Mouse (Mus musculus): ENCODE measurements at regions not wholly inside any gene's neighbourhood (a gene's known extent, or its start where the extent isn't known, plus 50 kb on each side); places are given as distances from the start of the nearest gene placed in this dataset.

DNA sequence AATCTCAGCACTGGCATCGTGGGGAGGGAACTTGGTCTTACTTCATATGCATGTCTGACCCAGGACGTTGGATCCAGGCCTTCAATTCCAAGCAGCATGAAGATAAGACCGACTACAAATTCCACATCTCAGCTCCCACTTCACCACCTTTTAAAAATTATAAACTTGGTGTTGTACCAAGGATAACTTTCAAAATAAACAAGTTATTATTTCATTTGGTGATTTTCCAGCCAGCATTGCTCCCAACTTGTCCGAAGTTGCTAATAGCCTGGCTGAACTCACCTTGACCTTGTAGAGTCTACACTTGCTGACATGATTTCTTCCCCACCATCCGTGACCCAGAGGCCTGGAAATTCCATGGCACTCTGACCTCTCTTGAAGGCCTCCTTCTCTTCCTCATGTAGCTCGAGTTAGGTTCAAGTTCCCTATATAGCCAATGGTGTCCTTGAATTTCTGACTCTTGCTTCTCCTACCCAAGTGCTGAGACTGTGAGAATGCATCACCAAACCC, 123.7 kb downstream of the Thbs2 start:
- no peak overlapping the region for H3K4me3 ChIP-seq
- 79% methylated on average over 6 of the region's 6 CpGs for WGBS
- no peaks in the 10 kb centered on the region for H3K9me3 ChIP-seq (replicated peaks)
- no peaks in the 10 kb centered on the region for H3K27me3 ChIP-seq
- H3K9ac ChIP-seq, result no peak overlapping the region
- no peaks in the 10 kb centered on the region for H3K4me1 ChIP-seq
- no peak overlapping the region for H3K4me2 ChIP-seq (replicated peaks)
- no peak for ATAC-seq (ENCODE audit: low FRiP score)
- H3K27ac ChIP-seq, result no peak overlapping the region
- no peaks in the 10 kb centered on the region for H3K36me3 ChIP-seq

GRCm38 (mm10) chr17:14562191-14562590, 131.8 kb downstream of the Thbs2 start:
- no peaks in the 10 kb centered on the region for H3K36me3 ChIP-seq
- no peak overlapping the region for H3K9ac ChIP-seq
- no peaks in the 10 kb centered on the region for H3K27me3 ChIP-seq
- H3K4me3 ChIP-seq, result no peak overlapping the region
- no peaks in the 10 kb centered on the region for H3K9me3 ChIP-seq (replicated peaks)
- no peak for ATAC-seq (ENCODE audit: low FRiP score)
- H3K4me2 ChIP-seq (replicated peaks), result no peak overlapping the region
- H3K27ac ChIP-seq, result no peak overlapping the region
- WGBS, result 91% methylated on average over 6 of the region's 6 CpGs
- H3K4me1 ChIP-seq, result no peaks in the 10 kb centered on the region

DNA sequence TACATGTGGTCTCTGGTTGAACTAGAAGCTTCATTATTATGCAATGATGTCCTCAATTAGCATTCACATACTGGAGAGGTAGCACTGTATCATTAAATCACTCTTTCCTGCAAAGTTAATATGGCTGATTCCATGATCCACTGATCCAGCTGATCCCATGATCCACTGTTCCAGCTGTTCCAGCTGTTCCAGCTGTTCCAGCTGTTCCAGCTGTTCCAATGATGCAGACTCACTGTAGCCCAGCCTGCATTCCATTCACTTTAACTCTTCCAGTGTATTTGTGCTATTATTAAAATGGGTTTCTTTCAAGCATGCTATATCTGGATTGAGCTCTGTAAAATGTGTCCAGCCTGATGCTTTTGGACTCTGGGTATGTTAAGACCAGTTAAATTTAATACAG, 136.8 kb downstream of the Thbs2 start:
- H3K4me1 ChIP-seq, result no peaks in the 10 kb centered on the region
- no peak overlapping the region for H3K27ac ChIP-seq
- no peaks in the 10 kb centered on the region for H3K36me3 ChIP-seq
- H3K9ac ChIP-seq, result no peak overlapping the region
- no peak overlapping the region for H3K4me3 ChIP-seq
- no peak overlapping the region for H3K4me2 ChIP-seq (replicated peaks)
- ATAC-seq (ENCODE audit: low FRiP score), result no peak
- H3K27me3 ChIP-seq, result no peaks in the 10 kb centered on the region
- H3K9me3 ChIP-seq (replicated peaks), result no peaks in the 10 kb centered on the region

DNA sequence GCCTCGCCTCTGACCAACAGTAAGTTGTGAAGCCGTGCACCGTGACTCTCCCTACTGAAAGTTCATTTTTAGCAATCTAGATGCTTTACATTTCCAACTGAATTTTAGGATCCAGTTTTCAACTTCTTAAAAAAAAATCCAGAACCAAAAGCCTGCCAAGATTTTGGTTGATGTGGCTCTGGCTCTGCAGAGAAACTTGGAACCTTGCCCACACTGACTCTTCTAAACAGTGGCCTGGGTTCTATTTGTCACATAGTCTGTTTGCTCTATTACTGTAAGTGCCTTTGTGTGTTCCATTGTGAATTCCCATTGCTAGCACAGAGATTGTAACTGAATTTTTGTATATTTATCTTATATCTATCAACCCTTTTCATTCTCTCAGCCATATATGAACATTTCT, 140.8 kb downstream of the Thbs2 start:
- H3K4me1 ChIP-seq, result no peaks in the 10 kb centered on the region
- H3K4me2 ChIP-seq (replicated peaks), result no peak overlapping the region
- ATAC-seq (ENCODE audit: low FRiP score), result no peak
- H3K27ac ChIP-seq, result no peak overlapping the region
- WGBS, result 55% methylated on average over 3 of the region's 3 CpGs
- H3K36me3 ChIP-seq, result no peaks in the 10 kb centered on the region
- no peak overlapping the region for H3K9ac ChIP-seq
- no peak overlapping the region for H3K4me3 ChIP-seq
- H3K9me3 ChIP-seq (replicated peaks), result no peaks in the 10 kb centered on the region
- H3K27me3 ChIP-seq, result no peaks in the 10 kb centered on the region

GRCm38 (mm10) chr17:14552081-14552480, 142.0 kb downstream of the Thbs2 start:
- WGBS, result 82% methylated on average over 4 of the region's 4 CpGs
- Histone ChIP-seq H3K27me3 (no peaks in the 10 kb centered on the region), H3K9me3 (replicated peaks) (peaks cover 8% of the 10 kb centered on the region; the same call in 1 of the 2 replicates), H3K4me3 (no peak overlapping the region), H3K4me2 (replicated peaks) (no peak overlapping the region), H3K27ac (no peak overlapping the region), H3K36me3 (no peaks in the 10 kb centered on the region), H3K4me1 (no peaks in the 10 kb centered on the region), H3K9ac (no peak overlapping the region)
- no peak for ATAC-seq (ENCODE audit: low FRiP score)

DNA sequence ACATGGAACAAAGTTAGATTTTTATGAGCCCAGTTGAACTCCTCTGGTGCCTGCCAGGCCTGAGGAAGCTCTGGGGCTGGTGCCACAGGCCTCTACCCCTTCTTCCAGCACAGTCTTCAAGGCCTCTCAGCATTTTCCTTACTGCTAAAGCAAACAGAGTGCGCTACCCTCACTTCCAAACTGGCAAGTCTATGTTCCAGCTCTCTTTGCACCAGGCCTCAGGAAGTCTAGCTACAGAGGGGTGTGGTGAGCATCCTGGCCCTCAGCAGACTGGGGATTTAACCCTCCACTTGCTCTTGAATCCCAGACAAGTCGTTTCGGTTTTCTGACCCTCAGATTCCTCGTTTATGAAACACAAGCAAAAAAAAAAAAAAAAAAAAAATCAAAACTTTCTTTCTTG, 142.4 kb downstream of the Thbs2 start:
- Histone ChIP-seq H3K9me3 (replicated peaks) (peaks cover 9% of the 10 kb centered on the region; the same call in 1 of the 2 replicates), H3K27me3 (no peaks in the 10 kb centered on the region), H3K4me3 (no peak overlapping the region), H3K4me2 (replicated peaks) (no peak overlapping the region), H3K36me3 (no peaks in the 10 kb centered on the region), H3K9ac (no peak overlapping the region), H3K27ac (no peak overlapping the region), H3K4me1 (no peaks in the 10 kb centered on the region)
- 76% methylated on average over 4 of the region's 4 CpGs for WGBS
- ATAC-seq (ENCODE audit: low FRiP score), result no peak

GRCm38 (mm10) chr17:14545822-14546473, 148.1 kb downstream of the Thbs2 start:
- 36% methylated on average over 16 of the region's 16 CpGs for WGBS
- H3K9me3 ChIP-seq (replicated peaks), result peaks cover 9% of the 10 kb centered on the region; the same call in 1 of the 2 replicates
- no peak overlapping the region for H3K27ac ChIP-seq
- no peak overlapping the region for H3K4me3 ChIP-seq
- peak overlapping the region; percentile 15; the same call in 1 of the 2 replicates for H3K4me2 ChIP-seq (replicated peaks)
- ATAC-seq (ENCODE audit: low FRiP score), result peak; percentile 69; the same call in 1 of the 2 replicates
- H3K27me3 ChIP-seq, result no peaks in the 10 kb centered on the region
- no peaks in the 10 kb centered on the region for H3K4me1 ChIP-seq
- H3K9ac ChIP-seq, result no peak overlapping the region
- no peaks in the 10 kb centered on the region for H3K36me3 ChIP-seq

DNA sequence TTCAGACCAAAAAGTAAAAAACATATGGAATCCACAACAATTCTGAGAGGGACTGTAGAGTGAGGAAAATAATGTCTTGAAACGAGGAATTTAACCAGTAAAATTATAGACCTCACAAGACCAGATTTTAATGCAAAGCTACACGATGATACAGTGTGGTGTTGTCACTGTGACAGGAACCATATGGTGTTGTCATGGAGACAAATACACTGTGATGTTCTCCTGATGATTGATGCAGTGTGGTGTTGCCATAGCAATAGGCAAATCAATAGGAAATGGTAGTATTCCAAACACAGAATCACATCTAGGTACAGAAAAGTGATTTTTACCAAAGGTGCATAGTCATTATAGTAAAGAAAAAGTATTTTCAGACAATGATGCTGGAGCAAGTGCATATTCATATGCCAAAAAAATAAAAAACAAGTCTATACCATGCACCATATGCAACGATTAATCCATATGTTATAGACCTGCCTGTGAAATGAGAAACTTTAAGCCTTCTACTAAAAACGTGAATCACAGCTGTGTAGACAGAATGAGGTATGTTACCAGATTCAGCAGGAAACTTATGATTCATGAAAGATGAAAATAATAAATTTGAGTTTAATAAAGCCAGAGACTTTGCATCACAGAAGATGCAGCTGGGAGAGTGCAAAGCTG, 149.6 kb downstream of the Thbs2 start:
- 57% methylated on average over 4 of the region's 4 CpGs for WGBS
- Histone ChIP-seq H3K9me3 (replicated peaks) (peaks cover 9% of the 10 kb centered on the region; the same call in 1 of the 2 replicates), H3K27ac (no peak overlapping the region), H3K36me3 (no peaks in the 10 kb centered on the region), H3K4me1 (no peaks in the 10 kb centered on the region), H3K4me2 (replicated peaks) (no peak overlapping the region), H3K9ac (no peak overlapping the region), H3K27me3 (no peaks in the 10 kb centered on the region), H3K4me3 (no peak overlapping the region)
- no peak for ATAC-seq (ENCODE audit: low FRiP score)

- Histone ChIP-seq H3K36me3 (no peaks in the 10 kb centered on the region), H3K27ac (no peak overlapping the region), H3K4me3 (no peak overlapping the region), H3K4me2 (replicated peaks) (no peak overlapping the region), H3K4me1 (no peaks in the 10 kb centered on the region), H3K9me3 (replicated peaks) (no peaks in the 10 kb centered on the region), H3K9ac (no peak overlapping the region), H3K27me3 (no peaks in the 10 kb centered on the region)
- no peak for ATAC-seq (ENCODE audit: low FRiP score)
- WGBS, result 80% methylated on average over 8 of the region's 8 CpGs
These were observed 153.0 kb downstream of the Thbs2 start for GRCm38 (mm10) chr17:14541035-14541434.

DNA sequence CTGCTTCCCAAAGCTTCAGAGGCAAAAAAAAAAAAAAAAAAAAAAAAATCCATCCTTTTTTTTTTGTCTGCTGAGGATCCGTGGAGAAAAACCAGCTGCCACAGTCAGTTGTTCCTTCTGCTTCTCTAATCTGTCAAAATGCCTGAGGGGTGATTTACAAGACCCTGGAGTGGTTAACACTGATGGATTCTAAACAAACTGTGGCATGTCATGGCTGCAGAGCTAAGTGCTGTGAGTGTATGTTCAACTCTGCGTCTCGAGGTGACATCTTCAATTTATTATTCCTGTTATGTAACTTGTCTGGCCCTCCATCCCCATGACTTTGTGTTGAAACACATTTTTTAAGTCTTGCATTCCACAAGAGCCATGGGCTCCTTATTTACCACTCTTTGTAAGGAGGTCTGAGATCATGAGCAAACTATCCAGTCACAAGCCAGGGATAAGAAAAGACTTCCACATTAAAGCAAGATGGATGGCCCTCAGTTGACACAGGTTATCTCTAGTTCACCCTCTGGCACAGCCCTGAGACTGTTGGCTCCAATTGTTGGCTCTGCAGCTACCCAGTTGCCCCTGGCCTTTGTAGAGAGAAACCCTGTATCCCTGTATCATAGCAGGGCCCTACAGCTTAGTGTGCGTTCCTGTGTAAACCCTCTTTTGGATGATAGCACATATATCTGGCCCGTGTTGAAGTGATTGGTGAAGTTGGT, 153.6 kb downstream of the Thbs2 start:
- Histone ChIP-seq H3K4me2 (replicated peaks) (no peak overlapping the region), H3K9ac (no peak overlapping the region), H3K27ac (no peak overlapping the region), H3K36me3 (no peaks in the 10 kb centered on the region), H3K9me3 (replicated peaks) (no peaks in the 10 kb centered on the region), H3K4me1 (no peaks in the 10 kb centered on the region), H3K27me3 (no peaks in the 10 kb centered on the region), H3K4me3 (no peak overlapping the region)
- ATAC-seq (ENCODE audit: low FRiP score), result no peak
- 76% methylated on average over 5 of the region's 5 CpGs for WGBS

- H3K4me3 ChIP-seq, result no peak overlapping the region
- no peaks in the 10 kb centered on the region for H3K4me1 ChIP-seq
- no peaks in the 10 kb centered on the region for H3K9me3 ChIP-seq (replicated peaks)
- no peak overlapping the region for H3K9ac ChIP-seq
- no peak for ATAC-seq (ENCODE audit: low FRiP score)
- H3K27me3 ChIP-seq, result no peaks in the 10 kb centered on the region
- 50% methylated on average over 3 of the region's 3 CpGs for WGBS
- no peaks in the 10 kb centered on the region for H3K36me3 ChIP-seq
- H3K27ac ChIP-seq, result no peak overlapping the region
- no peak overlapping the region for H3K4me2 ChIP-seq (replicated peaks)
These were observed 154.4 kb downstream of the Thbs2 start for GRCm38 (mm10) chr17:14539651-14540050.

DNA sequence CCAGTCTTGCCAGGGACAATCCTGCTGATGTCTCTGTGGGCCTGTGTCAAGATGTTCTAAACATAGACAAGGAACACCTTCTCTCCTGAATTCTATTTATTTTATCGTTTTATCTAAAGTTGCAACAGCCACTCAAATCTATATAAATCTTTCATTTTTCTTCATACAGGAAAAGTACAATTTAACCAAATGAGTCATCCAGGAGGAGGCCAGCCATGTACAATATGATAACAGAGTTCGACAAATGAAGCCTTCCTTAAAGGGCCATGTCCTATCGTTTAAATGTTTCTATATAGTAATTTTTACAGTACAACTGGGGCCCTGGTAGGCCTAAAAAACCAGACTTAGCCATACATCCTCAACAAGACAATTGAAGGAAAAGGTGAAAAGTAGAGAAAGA, 154.8 kb downstream of the Thbs2 start:
- Histone ChIP-seq H3K27me3 (no peaks in the 10 kb centered on the region), H3K4me3 (no peak overlapping the region), H3K27ac (no peak overlapping the region), H3K4me1 (no peaks in the 10 kb centered on the region), H3K36me3 (no peaks in the 10 kb centered on the region), H3K9me3 (replicated peaks) (no peaks in the 10 kb centered on the region), H3K4me2 (replicated peaks) (no peak overlapping the region), H3K9ac (no peak overlapping the region)
- ATAC-seq (ENCODE audit: low FRiP score), result no peak
- WGBS, result 92% methylated on average over 3 of the region's 3 CpGs

Measured in hindbrain, embryonic 12.5 days (tissue).